Mouse (Mus musculus): ENCODE measurements around the gene Celf1. TPM values are rescaled to one million over a fixed set of nuclear protein-coding genes. Genes with fewer than 3 reads are reported as not detected.
"Not testable (repeated sequence)": the region's sequence is repeated elsewhere in the genome, so short reads cannot be mapped to it uniquely, and the experiment has no call there.

Celf1 gene
- 74.3 and 81.5 TPM in 2 replicates for polyA plus RNA-seq (2015; fragmentation: Nextera tagmentation; extraction: Ambion mirVana)

DNA sequence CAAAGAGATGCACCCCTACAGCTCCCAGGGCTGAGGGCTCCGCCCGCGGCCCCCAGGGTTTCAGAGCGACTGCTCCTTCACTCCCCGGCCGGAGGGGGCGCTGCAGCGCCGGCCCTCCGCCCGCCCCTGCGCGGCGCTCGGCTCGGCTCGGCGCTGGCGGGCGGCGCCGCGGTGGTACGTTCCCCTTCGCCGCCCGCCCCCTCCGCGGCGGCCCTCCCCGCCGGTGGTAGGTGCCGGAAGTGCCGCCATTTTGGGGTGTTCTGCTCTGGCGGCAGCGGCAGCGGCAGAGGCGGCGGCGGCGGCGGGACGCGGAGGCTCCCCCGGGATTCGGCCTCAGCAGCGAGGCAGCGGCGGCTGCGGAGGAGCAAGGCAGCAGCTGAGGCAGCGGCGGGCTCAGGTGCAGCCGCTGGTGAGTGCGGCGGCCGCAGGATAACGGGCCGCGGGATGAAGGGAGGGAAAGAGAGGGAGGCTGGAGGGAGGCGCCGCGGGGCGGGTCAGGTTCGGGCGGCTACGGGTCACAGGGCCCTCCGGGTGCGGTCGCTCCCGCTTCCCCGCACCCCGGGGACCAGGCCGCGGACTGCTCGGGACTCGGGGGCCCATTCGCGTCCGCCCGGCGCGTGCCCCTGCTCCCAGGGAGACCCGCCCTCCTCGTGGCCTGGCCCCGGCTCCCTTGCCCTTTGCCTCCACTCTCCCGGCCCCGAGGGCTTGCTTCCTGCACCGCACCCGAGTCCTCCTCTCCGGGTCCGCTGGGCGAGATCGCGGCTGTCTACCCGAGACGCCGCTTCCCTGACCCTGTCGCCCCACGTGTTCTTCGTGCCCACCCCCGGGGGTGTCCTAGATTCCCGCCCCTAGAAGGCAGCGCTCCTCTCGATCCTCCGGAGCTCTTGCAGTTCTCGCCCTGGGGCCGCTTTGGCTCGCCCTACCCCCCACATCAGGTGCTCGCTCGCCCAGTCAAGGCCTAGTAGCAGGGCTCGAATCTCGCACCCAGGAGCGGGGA lies at the start of gene Celf1:
Gene Celf1 (plus strand): TSS at position 150 of the 997 bp plus-strand sequence.
- H3K4me2 ChIP-seq (ENCODE audit: low read depth, low read length) = peak within 1 kb of the TSS; percentile 75
- H3K4me3 ChIP-seq (replicated peaks; ENCODE audit: low read length) = peak within 1 kb of the TSS; percentile 89
- no peaks in the 10 kb centered on the region for H3K27me3 ChIP-seq (ENCODE audit: control insufficient read depth, insufficient read depth, low read length)
- peak within 1 kb of the TSS; percentile 92 for H3K27ac ChIP-seq (ENCODE audit: low read length)
- under 1% methylated on average over 108 of the region's 113 CpGs for WGBS
- peak within 1 kb of the TSS; percentile 90 for H3K9ac ChIP-seq (ENCODE audit: low read length)
- peaks cover 12% of the 10 kb centered on the region for H3K4me1 ChIP-seq (ENCODE audit: control insufficient read depth, insufficient read depth, low read length)
- ATAC-seq (ENCODE audit: insufficient read depth, low FRiP score) = peak; percentile 96
- H3K9me3 ChIP-seq (replicated peaks; ENCODE audit: control insufficient read depth, low read length) = no peaks in the 10 kb centered on the region
- no peaks in the 10 kb centered on the region for H3K36me3 ChIP-seq (ENCODE audit: control insufficient read depth, insufficient read depth, low read length)

DNA sequence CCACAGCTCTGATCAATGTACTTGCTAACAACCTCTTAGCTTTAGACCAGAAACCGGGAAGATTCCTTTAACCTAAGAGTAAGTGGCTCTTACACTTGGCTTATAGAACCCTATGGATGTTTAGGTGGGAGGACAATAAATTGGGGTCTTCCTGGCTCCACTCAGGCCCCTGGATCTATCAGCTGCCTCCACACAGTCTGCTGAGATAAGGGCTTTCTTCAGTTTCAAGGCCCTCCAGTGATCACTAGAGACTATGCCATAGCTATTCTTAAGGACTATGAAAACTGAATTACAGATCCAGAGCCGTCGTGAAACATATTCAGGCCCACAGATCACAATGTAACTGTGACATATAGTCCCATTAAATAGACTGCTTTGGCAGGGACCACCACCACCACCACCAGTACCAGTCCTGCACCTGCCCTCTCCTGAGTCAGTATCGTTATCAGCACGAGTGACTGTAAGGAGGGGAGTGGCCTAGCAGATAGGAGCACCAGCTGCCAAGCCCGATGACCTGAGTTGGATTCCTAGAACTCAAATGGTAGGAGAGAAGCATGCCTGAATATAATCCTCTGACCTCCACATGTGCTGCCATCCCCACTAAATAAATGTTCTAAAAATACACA lies 46.4 kb upstream of the Celf1 start:
- no peak for ATAC-seq (ENCODE audit: insufficient read depth, low FRiP score)
- no peak overlapping the region for H3K4me3 ChIP-seq (replicated peaks; ENCODE audit: low read length)
- H3K36me3 ChIP-seq (ENCODE audit: control insufficient read depth, insufficient read depth, low read length) = peaks cover 18% of the 10 kb centered on the region
- no peak overlapping the region for H3K9ac ChIP-seq (ENCODE audit: low read length)
- 78% methylated on average over 6 of the region's 6 CpGs for WGBS
- H3K4me2 ChIP-seq (ENCODE audit: low read depth, low read length) = no peak overlapping the region
- H3K27me3 ChIP-seq (ENCODE audit: control insufficient read depth, insufficient read depth, low read length) = peaks cover 6% of the 10 kb centered on the region
- no peak overlapping the region for H3K27ac ChIP-seq (ENCODE audit: low read length)
- no peaks in the 10 kb centered on the region for H3K9me3 ChIP-seq (replicated peaks; ENCODE audit: control insufficient read depth, low read length)
- H3K4me1 ChIP-seq (ENCODE audit: control insufficient read depth, insufficient read depth, low read length) = peaks cover 9% of the 10 kb centered on the region; the same call in 1 of the 2 replicates

DNA sequence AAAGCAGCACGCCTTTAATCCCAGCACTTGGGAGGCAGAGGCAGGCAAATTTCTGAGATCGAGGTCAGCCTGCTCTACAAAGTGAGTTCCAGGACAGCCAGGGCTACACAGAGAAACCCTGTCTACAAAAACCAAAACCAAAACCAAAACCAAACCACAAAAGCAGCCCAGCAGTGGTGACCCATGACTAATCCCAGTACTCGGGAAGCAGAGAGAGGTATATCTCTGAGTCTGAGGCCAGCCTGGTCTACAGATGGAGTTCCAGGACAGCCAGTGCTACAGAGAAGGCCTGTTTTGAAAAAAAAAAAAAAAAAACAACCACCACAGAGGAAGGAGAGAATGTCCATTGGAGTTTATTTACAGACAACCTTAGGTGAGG lies 45.9 kb upstream of the Celf1 start:
- WGBS = 86% methylated on average over 3 of the region's 3 CpGs
- H3K4me3 ChIP-seq (replicated peaks; ENCODE audit: low read length); H3K27me3 ChIP-seq (ENCODE audit: control insufficient read depth, insufficient read depth, low read length): not testable (repeated sequence)

DNA sequence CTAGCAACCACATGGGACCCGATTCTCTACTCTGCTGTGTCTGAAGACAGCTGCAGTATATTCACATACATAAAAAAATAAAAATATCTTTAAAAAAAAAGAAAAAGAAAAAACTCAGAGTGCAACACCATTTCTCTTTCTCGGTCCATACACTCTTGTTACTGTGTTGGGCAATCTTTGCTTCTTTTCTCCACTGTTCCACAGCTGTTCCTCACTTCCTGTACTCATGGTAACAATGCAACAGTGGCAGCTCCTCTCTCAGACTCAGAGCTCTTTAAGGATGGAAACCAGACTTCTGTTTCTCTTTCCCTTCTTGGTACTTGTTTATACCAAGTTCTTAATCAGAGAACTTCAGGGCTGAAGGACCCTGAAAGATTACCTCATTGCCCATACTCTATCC lies 36.8 kb upstream of the Celf1 start:
- peaks cover 19% of the 10 kb centered on the region for H3K4me1 ChIP-seq (ENCODE audit: control insufficient read depth, insufficient read depth, low read length)
- peak overlapping the region; percentile 75 for H3K4me3 ChIP-seq (replicated peaks; ENCODE audit: low read length)
- no peak for ATAC-seq (ENCODE audit: insufficient read depth, low FRiP score)
- H3K9me3 ChIP-seq (replicated peaks; ENCODE audit: control insufficient read depth, low read length) = no peaks in the 10 kb centered on the region
- H3K4me2 ChIP-seq (ENCODE audit: low read depth, low read length) = peak overlapping the region; percentile 73
- WGBS = 82% methylated on average over 2 of the region's 2 CpGs
- H3K36me3 ChIP-seq (ENCODE audit: control insufficient read depth, insufficient read depth, low read length) = peaks cover 4% of the 10 kb centered on the region; the same call in 1 of the 2 replicates
- H3K27ac ChIP-seq (ENCODE audit: low read length) = no peak overlapping the region
- peak overlapping the region; percentile 94 for H3K9ac ChIP-seq (ENCODE audit: low read length)
- no peaks in the 10 kb centered on the region for H3K27me3 ChIP-seq (ENCODE audit: control insufficient read depth, insufficient read depth, low read length)

More for the DNA sequence above, 45.9 kb upstream of the Celf1 start:
- not testable (repeated sequence) for H3K4me1 ChIP-seq (ENCODE audit: control insufficient read depth, insufficient read depth, low read length); ATAC-seq (ENCODE audit: insufficient read depth, low FRiP score); H3K27ac ChIP-seq (ENCODE audit: low read length); H3K9me3 ChIP-seq (replicated peaks; ENCODE audit: control insufficient read depth, low read length); H3K4me2 ChIP-seq (ENCODE audit: low read depth, low read length); H3K9ac ChIP-seq (ENCODE audit: low read length)
- H3K36me3 ChIP-seq (ENCODE audit: control insufficient read depth, insufficient read depth, low read length) = peaks cover 18% of the 10 kb centered on the region

DNA sequence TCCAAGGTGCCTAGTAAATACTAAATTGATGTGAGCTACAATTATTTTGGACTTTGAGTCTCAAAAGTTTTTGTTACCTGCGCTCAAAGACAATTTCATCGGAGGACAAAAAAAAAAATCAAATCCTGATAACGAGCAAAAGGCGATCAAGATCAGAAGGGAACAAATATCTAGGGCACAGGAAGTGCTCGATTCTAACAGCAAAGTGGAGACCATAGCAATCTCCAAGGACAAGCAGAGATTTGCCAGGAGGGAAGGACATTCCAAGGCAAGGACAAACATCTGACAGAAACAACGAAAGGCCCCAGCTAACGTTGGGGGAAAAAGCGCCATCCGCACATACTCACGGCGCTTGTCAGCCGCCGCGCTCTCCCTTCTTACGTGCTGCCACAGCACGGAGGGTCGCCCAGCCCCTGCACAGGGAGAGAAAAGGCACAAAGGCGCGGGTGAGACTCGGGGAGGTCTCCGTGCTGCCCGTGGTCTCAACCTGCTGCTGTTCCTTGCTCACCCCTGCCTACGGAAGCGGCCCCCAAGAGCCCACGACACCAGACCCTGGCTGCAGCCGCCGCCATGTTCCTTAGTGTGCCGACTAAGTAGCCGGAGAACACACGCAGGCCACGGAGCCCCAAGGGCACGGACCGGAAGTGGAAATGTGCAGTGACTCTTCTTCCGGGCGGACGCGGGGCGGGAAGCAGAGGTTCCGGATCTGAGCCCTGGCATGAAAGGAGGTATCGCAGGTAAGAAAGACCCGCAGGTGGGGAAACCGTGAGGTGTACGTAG lies 35.9 kb upstream of the Celf1 start, which contains the start of the genes Kbtbd4 and Ndufs3:
Gene Kbtbd4 (plus strand): TSS at position 665 of the 780 bp plus-strand sequence.
Gene Ndufs3 (minus strand): TSS at position 752 of the 780 bp plus-strand sequence.
- peak within 1 kb of the TSS; percentile 94 for H3K9ac ChIP-seq (ENCODE audit: low read length)
- peak; percentile 90 for ATAC-seq (ENCODE audit: insufficient read depth, low FRiP score)
- peaks cover 19% of the 10 kb centered on the region for H3K4me1 ChIP-seq (ENCODE audit: control insufficient read depth, insufficient read depth, low read length)
- H3K9me3 ChIP-seq (replicated peaks; ENCODE audit: control insufficient read depth, low read length) = no peaks in the 10 kb centered on the region
- H3K36me3 ChIP-seq (ENCODE audit: control insufficient read depth, insufficient read depth, low read length) = peaks cover 5% of the 10 kb centered on the region; the same call in 1 of the 2 replicates
- H3K4me3 ChIP-seq (replicated peaks; ENCODE audit: low read length) = peak within 1 kb of the TSS; percentile 75
- WGBS = under 1% methylated on average over 43 of the region's 43 CpGs
- H3K27ac ChIP-seq (ENCODE audit: low read length) = peak within 1 kb of the TSS; percentile 90
- no peaks in the 10 kb centered on the region for H3K27me3 ChIP-seq (ENCODE audit: control insufficient read depth, insufficient read depth, low read length)
- peak within 1 kb of the TSS; percentile 73 for H3K4me2 ChIP-seq (ENCODE audit: low read depth, low read length)

DNA sequence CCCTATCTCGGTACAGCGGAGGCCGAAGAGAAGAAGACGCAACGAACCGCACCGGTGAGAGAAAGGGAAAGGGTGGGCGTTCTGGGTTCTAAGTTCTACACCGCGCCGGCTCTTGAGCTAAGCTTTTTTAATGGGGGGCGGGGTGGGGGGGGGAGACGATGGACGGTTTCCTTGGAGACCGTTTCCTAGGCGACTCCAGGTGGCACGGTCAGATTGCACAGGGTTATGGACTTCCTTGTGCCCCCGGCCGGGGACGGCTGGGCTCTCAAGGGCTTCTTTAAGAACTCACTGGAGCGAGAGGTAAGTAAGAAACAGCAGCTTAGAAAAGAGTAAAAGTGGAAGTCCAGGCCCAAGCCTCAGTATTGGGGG lies 35.3 kb upstream of the Celf1 start:
- ATAC-seq (ENCODE audit: insufficient read depth, low FRiP score) = peak; percentile 30; the same call in 1 of the 2 replicates
- Histone ChIP-seq H3K27me3 (ENCODE audit: control insufficient read depth, insufficient read depth, low read length) (no peaks in the 10 kb centered on the region), H3K36me3 (ENCODE audit: control insufficient read depth, insufficient read depth, low read length) (peaks cover 8% of the 10 kb centered on the region; the same call in 1 of the 2 replicates), H3K4me2 (ENCODE audit: low read depth, low read length) (peak overlapping the region; percentile 71), H3K9ac (ENCODE audit: low read length) (peak overlapping the region; percentile 94), H3K4me1 (ENCODE audit: control insufficient read depth, insufficient read depth, low read length) (peaks cover 19% of the 10 kb centered on the region), H3K9me3 (replicated peaks; ENCODE audit: control insufficient read depth, low read length) (no peaks in the 10 kb centered on the region), H3K4me3 (replicated peaks; ENCODE audit: low read length) (peak overlapping the region; percentile 75), H3K27ac (ENCODE audit: low read length) (peak overlapping the region; percentile 90)
- WGBS = under 1% methylated on average over 21 of the region's 21 CpGs

DNA sequence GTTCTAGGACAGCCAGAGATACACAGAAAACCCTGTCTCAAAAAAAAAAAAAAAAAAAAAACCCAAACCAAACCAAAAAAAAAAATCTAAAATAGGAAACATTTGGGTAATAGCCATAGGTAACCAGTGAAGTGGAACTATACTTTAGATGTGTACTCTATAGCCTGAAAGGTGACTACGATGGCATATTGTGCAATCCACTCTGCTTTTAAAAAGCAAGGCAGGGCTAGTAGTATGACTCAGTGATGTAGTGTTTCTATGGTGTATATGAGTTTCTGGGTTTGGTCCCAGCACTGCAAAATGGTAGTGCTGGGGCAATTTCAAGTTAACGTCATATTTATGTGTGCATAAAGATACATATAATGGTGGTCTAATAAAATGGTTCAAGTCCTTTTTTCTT lies 33.5 kb upstream of the Celf1 start:
- Histone ChIP-seq H3K9ac (ENCODE audit: low read length) (no peak overlapping the region), H3K4me3 (replicated peaks; ENCODE audit: low read length) (no peak overlapping the region), H3K4me2 (ENCODE audit: low read depth, low read length) (no peak overlapping the region), H3K9me3 (replicated peaks; ENCODE audit: control insufficient read depth, low read length) (no peaks in the 10 kb centered on the region), H3K36me3 (ENCODE audit: control insufficient read depth, insufficient read depth, low read length) (peaks cover 8% of the 10 kb centered on the region; the same call in 1 of the 2 replicates), H3K27me3 (ENCODE audit: control insufficient read depth, insufficient read depth, low read length) (no peaks in the 10 kb centered on the region), H3K27ac (ENCODE audit: low read length) (no peak overlapping the region), H3K4me1 (ENCODE audit: control insufficient read depth, insufficient read depth, low read length) (peaks cover 19% of the 10 kb centered on the region)
- no peak for ATAC-seq (ENCODE audit: insufficient read depth, low FRiP score)
- WGBS = 86% methylated on average over 2 of the region's 2 CpGs

DNA sequence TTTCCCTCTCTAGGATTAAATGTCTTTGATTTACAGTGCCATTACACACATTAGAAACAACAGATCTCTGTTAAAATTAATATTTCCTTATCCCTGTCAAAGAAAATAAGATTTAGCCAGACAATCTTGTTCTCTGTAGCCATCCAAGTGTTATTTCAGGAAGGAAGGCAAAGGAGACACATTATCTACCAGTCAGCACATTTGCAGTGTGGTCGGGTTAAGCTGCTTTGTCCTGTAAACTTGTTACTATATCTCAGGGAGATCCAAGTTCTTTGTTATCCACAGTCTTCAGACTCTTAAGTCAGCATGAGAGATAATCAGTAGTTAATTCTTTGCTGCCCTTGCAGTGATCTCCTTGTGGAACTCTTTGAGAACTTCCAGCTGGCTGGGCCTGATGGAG lies 29.3 kb upstream of the Celf1 start:
- Histone ChIP-seq H3K9ac (ENCODE audit: low read length) (no peak overlapping the region), H3K27me3 (ENCODE audit: control insufficient read depth, insufficient read depth, low read length) (no peaks in the 10 kb centered on the region), H3K9me3 (replicated peaks; ENCODE audit: control insufficient read depth, low read length) (no peaks in the 10 kb centered on the region), H3K27ac (ENCODE audit: low read length) (no peak overlapping the region), H3K4me1 (ENCODE audit: control insufficient read depth, insufficient read depth, low read length) (peaks cover 5% of the 10 kb centered on the region), H3K4me3 (replicated peaks; ENCODE audit: low read length) (no peak overlapping the region), H3K36me3 (ENCODE audit: control insufficient read depth, insufficient read depth, low read length) (peaks cover 8% of the 10 kb centered on the region; the same call in 1 of the 2 replicates), H3K4me2 (ENCODE audit: low read depth, low read length) (no peak overlapping the region)
- 77% methylated on average over 1 of the region's 1 CpGs for WGBS
- ATAC-seq (ENCODE audit: insufficient read depth, low FRiP score) = no peak
